Mouse (Mus musculus): Measurements from ENCODE around the gene Slc25a51.

Slc25a51 gene

GRCm38 (mm10) chr4:45408427-45409132 is at the start of gene Slc25a51:
Slc25a51 (minus strand) TSS chr4:45408766.
- DNase-seq (ENCODE audit: extremely low read depth, insufficient read length, low spot score), result peak; percentile 93

DNA sequence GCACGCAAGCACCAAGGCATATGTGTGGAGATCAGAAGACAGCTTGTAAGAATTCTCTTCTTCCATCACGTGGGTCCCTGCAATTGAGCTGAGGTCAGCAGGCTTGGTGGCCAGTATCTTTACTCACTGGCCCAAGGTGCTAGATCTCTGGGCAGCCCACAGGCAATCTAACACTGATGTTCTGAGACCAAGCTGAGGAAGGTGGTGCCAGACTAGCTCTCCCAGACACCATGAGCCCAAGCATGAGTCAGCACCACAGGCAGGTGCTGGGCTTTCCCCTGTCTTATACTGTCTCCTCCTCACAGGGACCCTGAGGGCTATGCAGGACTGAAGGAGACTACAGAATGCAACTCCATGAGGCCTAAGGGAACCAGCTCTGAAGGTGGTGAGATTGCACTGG is 49.0 kb upstream of the Slc25a51 start:
- no peak for DNase-seq (ENCODE audit: extremely low read depth, insufficient read length, low spot score)

- no peak for DNase-seq (ENCODE audit: extremely low read depth, insufficient read length, low spot score)
Observed at GRCm38 (mm10) chr4:45455001-45455400, 46.4 kb upstream of the Slc25a51 start.

- no peak for DNase-seq (ENCODE audit: extremely low read depth, insufficient read length, low spot score)
Observed at GRCm38 (mm10) chr4:45453271-45453851, 44.8 kb upstream of the Slc25a51 start.

GRCm38 (mm10) chr4:45452569-45453111 is 44.1 kb upstream of the Slc25a51 start:
- peak; percentile 60 for DNase-seq (ENCODE audit: extremely low read depth, insufficient read length, low spot score)

- no peak for DNase-seq (ENCODE audit: extremely low read depth, insufficient read length, low spot score)
Observed at GRCm38 (mm10) chr4:45449012-45449411, 40.4 kb upstream of the Slc25a51 start.

DNA sequence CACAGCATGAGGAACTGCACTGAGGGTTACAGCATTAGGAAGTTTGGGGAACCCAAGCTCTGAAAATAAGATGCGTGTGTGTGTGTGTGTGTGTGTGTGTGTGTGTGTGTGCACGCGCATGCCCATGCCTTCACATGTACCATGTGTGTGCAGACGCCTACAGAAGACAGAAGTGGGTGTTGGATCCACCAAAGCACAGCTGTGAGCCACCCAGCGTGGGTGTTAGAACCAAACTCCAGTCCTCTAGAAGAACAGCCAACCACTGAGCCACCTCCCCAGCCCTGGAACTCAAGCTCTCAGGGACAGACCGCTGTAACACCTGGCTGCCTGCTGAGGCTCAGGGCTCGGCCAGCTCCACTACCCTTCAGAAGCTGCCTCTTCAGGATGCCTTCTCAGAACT is 39.9 kb upstream of the Slc25a51 start:
- DNase-seq (ENCODE audit: extremely low read depth, insufficient read length, low spot score), result no peak

GRCm38 (mm10) chr4:45447196-45447595 is 38.6 kb upstream of the Slc25a51 start:
- peak; percentile 38 for DNase-seq (ENCODE audit: extremely low read depth, insufficient read length, low spot score)

DNA sequence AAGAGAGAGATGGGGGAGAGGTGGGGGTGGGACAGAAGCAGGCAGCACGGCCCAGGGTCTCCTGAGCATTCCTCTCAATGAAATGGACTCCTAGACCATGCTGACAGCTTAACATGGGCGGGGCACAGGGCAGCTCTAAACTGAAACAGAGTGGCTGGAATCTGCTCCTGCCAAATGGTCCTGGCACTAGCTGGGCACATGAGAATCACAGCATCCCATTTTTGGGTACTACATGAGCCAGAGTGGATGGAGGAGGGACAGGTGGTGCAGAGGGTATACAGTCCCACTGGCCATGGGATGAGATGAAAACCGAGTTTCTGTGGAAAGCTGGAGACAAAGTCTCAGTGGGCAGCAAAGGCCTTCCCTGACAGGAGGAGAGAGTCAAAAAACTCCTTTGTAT is 36.7 kb upstream of the Slc25a51 start:
- DNase-seq (ENCODE audit: extremely low read depth, insufficient read length, low spot score), result no peak

DNA sequence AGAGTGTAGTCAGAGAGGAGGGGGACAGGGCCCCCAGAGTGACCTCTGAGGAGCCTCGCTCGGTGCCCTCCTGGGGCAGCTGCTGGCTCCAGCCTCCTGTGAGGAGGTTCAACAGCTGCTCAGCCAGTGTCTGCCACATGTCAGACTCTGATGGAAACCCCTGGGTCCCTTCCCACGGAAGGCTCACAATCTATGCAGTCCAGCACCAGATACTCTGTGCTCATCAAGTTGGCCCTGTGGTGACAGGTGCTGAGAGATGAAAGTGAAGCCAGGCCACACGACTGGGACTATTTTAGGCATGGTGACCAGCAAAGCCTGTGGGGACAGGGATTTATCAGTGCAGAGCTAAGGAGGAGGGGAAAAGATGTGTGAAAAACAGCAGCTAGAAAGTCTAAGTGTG is 36.2 kb upstream of the Slc25a51 start:
- no peak for DNase-seq (ENCODE audit: extremely low read depth, insufficient read length, low spot score)

DNA sequence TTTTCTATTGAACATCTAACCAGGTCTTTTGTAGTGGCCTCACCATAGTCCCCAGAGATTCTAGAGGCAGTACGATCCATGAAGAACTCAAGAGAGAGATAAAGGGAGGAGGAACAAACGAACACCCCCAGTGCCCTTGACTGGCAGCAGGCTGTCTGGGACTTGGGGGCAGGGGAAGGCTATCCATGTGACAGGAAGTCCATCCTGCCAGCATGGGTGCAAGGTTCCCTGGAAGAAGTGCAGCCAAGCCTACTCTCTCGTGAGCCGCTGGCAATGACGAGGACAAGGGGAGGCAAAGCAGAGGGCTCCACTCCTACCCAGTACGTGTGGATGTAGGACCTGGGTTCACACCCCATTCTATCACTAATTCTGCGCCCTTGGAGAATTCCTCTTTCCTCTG is 35.1 kb upstream of the Slc25a51 start:
- DNase-seq (ENCODE audit: extremely low read depth, insufficient read length, low spot score), result no peak

DNA sequence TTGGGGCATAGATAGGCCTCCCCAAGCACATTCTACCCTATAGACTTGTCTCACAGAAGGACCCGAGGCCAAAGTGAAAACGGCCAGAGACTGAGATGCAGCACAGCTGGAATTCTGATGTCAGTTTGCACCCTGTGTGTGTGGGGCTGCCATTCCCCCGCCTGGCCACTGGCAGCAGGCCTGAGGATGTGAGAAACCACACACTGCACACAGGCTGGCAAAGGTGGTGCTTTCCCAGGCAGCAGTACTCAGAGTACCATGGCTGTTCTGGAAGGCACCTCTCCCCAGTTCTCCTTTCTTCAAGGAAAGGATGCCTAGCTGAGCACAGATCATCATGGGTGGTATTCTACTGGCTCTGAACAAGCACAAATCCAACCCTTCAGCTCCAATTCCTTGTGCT is 33.7 kb upstream of the Slc25a51 start:
- no peak for DNase-seq (ENCODE audit: extremely low read depth, insufficient read length, low spot score)

DNA sequence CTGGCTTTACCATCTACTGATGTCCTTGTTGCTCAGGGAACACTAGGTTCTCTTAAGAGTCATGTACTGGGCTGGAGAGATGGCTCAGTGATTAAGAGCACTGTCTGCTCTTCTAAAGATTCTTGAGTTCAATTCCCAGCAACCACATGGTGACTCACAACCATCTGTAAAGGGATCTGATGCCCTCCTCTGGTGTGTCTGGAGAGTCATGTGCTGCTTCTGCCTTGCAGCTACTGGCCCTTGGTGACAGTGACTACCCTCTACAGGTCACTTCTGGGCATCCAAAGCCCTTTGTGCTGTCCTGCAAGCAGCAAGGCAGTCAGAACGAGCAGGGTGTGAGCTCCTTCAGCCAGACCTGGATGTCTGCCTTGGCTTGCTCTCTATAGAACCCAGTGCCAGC is 33.2 kb upstream of the Slc25a51 start:
- DNase-seq (ENCODE audit: extremely low read depth, insufficient read length, low spot score), result no peak

GRCm38 (mm10) chr4:45439281-45439680 is 30.7 kb upstream of the Slc25a51 start:
- DNase-seq (ENCODE audit: extremely low read depth, insufficient read length, low spot score), result no peak

DNA sequence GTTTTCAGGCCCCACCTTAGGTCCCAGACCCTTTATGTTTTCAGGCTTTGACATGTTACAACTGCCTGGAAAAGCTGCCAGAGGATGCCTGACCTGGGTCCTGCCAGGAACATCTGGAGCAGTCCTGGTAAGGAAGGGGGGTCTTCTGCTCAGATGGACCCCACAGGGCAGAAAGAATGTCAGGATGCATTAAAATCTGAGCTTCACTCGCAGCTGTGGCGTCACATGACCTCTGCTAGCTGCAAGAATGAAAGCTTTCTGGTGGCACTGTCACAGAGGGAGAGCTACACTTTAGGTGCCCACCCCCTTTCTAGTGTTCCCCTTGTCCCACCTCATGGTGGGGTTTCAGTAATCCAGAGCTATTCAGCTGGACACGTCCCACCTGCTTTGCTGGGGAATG is 28.4 kb upstream of the Slc25a51 start:
- DNase-seq (ENCODE audit: extremely low read depth, insufficient read length, low spot score), result no peak

DNA sequence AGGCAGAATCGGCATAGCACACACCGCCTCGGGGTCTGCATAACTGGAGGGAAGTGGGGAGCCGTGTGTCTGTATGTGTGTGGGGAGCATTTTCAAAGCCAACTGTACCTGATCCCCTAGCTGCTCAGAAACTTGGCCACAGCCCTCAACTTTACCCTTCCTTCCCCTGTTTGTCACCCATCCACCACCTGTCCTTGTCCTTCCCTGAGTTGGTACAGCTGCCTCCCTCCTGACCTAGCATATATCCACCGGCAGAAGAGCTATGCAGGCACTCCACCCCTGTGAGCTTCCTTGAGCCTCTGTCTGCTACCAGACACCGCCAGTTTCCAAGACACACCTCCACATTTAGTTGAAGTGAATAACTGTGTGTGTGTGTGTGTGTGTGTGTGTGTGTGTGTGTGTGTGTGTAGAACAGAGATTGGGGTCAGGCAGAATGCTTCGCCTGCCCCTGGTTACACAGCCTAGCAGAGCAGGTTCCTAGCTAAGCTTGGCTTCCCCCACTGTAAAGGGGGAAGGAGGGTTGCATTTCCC is 27.9 kb upstream of the Slc25a51 start:
- DNase-seq (ENCODE audit: extremely low read depth, insufficient read length, low spot score), result no peak

- no peak for DNase-seq (ENCODE audit: extremely low read depth, insufficient read length, low spot score)
Observed at GRCm38 (mm10) chr4:45435899-45436298, 27.3 kb upstream of the Slc25a51 start.

- DNase-seq (ENCODE audit: extremely low read depth, insufficient read length, low spot score), result no peak
Observed at GRCm38 (mm10) chr4:45434681-45435080, 26.1 kb upstream of the Slc25a51 start.

GRCm38 (mm10) chr4:45434071-45434470 is 25.5 kb upstream of the Slc25a51 start:
- DNase-seq (ENCODE audit: extremely low read depth, insufficient read length, low spot score), result no peak

- no peak for DNase-seq (ENCODE audit: extremely low read depth, insufficient read length, low spot score)
Observed at GRCm38 (mm10) chr4:45431806-45432205, 23.2 kb upstream of the Slc25a51 start.

DNA sequence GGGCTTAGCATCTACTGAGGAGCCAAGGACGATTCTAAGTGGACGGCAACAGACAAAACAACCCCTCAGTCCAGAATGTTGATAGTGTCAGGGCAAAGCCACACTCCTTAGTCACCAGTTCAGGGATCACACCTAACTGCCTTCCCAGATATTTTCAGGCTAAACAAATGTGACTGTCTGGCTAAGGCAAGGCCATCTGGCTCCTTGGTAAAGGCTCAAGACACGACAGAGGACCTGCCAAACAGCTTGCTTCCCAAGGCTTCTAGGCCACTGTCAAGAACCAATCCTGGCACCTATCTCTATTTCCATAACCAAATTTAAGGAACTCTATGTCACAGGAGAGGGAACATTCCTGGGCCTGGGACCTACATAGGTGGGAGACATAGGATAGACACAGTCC is 22.8 kb upstream of the Slc25a51 start:
- DNase-seq (ENCODE audit: extremely low read depth, insufficient read length, low spot score), result no peak

- DNase-seq (ENCODE audit: extremely low read depth, insufficient read length, low spot score), result no peak
Observed at GRCm38 (mm10) chr4:45429451-45429850, 20.9 kb upstream of the Slc25a51 start.

Data from 3134 (cell line).